Mouse (Mus musculus): ENCODE measurements around the gene Zfp771. TPM values are rescaled to one million over a fixed set of nuclear protein-coding genes. Genes with fewer than 3 reads are reported as not detected.

The Zfp771 gene
- total RNA-seq (2023) = 10 to 100 TPM in 1 of 2 experiments, 1 to 10 TPM in 1; 8.1 to 10.4 TPM

DNA sequence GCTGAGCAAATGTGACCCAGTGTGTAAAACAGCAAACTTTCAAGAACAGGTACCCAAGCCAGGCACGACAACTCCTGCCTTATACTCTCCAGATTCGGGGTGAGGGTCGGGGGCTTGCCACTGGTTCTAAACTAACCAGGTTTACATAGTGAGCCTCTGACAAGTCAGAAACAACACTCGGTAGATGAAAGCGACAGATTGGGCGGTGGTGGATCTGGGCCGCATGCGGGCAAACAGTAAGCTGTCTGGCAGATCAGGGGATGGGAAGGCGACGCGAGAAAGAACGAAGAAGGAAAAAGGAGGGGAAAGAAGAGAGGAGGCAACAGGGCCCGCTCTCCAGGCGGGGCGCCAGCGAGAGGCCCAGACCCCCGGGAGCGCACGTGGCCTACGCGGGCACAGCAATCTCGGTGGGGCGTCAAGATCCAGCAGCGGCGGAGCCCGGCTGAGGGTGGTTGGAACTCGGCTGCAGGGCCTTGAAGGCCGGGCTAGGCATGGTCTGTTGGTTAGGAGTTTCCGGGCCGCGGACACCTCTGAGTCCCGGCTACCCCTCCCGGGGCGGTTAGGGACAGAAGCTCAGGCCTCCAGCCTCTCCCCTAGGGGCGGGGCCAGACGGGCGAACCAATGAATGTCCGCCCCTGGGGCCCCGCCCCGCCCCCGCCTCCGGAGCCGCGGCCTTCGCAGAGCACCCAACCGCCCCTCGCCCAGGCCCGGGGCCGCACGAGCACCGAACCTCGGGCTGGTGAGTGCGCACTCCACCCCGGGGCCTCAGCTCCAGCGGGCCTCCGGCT is at the start of gene Zfp771:
Gene Zfp771, plus strand, starts transcription at position 405 of the 788 bp plus-strand sequence.

DNA sequence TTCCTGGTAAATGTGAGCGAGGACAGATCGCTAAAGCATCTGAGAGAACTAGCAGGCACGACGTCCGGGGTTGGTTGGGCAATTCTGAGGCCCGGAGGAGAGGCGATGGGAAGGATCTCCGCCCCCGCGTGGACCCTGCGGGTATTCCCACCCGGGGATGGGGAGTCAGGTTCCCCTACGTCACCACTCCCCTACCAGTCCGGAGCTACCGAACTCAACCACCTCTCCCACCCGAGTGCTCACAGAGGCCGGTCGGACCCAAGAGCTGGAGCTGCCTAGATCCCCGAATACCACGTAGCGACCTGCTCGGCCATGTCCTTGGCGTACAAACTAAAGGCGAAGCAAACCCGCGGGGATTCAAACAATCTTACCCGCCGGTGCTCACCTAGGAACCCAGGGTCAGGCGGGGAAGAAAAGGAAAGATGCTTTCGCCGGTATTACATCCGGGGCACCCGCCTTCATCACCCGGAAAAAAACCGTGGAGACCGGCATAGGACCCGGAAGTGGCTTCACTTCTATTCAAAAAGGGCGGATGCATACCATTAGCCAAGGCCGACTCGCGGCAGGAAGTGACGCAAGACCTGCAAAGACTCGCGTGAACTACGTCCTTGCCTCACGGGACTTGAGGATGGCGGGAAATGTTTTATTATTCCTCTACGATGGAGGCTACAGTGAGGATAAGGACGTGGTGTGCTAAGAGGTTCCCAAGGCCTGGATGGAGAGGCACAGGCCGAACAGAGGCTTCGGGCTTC is 48.4 kb upstream of the Zfp771 start, which contains the start of gene Cd2bp2:
Gene Cd2bp2, minus strand, starts transcription at position 507 of the 752 bp plus-strand sequence.

DNA sequence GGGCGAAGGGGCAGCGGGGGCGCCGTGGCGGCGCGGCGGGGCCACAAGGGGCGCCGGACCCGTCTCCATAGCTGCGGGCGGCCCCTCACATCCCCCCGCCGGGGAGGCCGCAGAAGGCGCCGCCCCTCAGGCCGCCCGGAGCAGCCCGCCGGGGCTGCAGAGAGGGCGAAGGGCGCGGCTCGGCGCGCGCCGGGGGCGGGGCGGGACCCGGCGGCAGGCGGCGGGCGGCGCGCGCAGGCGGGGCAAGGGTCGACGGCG is 35.9 kb upstream of the Zfp771 start, which contains the start of gene Tbc1d10b:
Gene Tbc1d10b, minus strand, starts transcription at position 174 of the 258 bp plus-strand sequence.

DNA sequence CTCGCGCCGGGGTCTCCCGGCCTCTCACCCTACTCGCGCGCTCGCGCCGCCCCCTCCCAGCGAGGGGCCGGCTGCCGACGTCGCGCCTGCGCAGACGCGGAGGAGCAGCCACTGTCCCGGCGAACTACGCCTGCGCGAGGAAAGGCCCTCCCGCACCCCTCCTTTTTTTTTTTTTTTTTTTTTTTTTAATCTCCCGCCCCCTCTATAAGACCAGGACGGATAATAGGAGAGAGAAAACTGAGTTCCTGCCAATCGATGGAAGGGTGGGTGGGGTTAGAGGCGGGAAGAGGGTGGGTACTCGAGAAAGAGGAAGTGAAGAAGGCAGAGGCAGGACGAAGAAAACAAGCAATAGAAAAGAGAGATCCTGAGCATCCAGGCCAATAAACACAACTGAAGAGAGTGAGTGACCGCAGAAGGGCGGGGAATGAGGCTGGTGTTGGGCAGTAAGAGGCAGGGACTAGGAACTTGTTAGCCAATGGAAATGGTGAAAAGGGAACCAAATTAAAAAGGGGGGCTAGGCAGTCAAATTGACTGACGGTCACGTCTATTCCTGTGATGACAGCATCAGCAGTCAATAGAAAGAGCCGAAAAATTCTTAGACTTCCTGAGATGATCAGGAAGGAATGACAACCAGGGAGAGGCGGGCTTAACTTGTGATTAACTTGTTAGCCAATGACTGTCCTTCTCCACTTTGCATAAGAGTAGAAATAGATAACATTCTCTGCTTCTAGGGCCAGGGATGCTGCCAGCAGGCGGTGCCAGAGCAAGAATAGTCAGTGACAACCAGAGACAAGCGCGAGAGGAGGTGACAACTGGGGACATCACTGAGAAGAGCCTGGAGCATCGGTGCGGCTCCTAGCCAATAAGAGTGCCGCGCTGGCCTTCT is 35.3 kb upstream of the Zfp771 start, which contains the start of gene Mylpf:
Gene Mylpf, plus strand, starts transcription at position 338 of the 886 bp plus-strand sequence.

DNA sequence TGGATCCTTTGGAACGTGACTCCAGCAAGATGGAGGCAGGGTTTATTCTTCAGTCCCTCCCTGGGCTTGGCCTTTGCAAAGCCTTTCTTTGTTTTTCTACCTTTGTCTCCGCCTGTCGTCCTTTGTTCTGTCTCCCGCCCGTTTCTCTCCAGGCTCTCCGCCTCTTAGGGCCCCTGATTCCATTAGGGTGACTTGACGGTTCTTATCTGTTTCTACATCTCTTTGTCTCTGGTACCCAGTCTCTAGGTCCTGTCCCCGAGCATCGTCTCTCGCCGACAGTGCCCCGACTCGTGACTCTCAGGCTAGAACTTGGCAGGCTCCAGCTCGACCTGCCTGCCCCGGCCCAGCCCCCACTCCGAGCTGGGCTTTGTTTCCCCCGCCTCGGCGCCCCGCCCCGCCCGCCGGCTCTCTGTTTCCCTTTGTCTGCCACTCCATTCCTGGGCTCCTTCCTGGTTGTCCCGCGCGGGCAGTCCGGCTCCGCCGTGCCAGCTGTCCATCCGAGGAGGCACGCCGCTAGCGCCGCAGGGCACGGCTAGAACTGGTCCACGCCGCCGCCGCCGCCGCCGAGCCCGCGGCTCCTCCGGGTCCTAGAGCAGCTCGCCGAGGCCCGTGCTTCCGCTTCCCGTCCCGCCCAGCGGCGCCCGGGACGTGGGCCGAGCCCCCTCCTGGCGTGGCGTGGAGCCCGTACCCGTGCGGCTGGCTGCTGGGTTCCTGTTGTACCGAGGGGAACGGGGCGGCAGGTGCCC is 11.3 kb upstream of the Zfp771 start, which contains the start of the genes Zfp553 and Sept1:
Gene Zfp553, plus strand, starts transcription at position 440 of the 746 bp plus-strand sequence.
Gene Sept1, minus strand, starts transcription at position 509 of the 746 bp plus-strand sequence.

DNA sequence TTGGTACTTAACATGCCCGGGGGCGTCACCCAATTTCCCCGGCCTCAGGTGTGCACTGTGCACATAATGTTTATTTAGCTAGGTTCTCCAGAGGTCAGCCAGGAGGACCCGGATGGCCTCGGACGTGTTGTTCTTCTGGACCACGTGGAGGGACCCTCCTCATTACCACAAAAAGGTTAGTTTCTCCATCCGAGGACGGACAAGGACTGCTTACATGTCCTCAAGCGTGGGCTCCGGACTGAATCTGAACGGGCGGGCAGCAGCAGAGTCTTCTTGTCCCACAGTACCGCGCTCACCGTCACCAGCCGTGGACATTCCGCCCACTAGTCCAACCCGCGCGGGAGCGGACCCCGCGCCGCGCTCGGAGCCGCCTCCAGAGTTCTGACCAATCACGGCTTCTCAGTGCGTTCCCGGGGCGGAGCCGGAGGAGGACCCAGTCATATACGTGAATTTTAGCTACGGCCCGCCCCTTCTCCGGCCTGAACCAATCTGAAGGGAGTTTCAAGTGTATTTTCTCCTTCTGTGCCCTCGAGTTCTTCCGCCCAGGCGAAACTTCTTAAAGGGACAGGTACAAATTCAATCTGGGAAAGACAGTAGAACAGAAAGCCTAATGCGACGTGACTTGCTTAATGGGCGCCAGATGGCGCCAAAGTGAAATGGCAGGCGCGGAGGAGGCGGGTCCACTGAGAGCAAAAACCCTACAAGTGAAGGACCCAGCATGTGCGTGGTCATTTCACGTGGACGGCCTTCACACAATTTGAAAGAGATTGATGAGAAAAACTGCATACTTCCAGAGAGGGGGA is 16.4 kb downstream of the Zfp771 start, which contains the start of gene Dctpp1:
Gene Dctpp1, minus strand, starts transcription at position 401 of the 803 bp plus-strand sequence.

DNA sequence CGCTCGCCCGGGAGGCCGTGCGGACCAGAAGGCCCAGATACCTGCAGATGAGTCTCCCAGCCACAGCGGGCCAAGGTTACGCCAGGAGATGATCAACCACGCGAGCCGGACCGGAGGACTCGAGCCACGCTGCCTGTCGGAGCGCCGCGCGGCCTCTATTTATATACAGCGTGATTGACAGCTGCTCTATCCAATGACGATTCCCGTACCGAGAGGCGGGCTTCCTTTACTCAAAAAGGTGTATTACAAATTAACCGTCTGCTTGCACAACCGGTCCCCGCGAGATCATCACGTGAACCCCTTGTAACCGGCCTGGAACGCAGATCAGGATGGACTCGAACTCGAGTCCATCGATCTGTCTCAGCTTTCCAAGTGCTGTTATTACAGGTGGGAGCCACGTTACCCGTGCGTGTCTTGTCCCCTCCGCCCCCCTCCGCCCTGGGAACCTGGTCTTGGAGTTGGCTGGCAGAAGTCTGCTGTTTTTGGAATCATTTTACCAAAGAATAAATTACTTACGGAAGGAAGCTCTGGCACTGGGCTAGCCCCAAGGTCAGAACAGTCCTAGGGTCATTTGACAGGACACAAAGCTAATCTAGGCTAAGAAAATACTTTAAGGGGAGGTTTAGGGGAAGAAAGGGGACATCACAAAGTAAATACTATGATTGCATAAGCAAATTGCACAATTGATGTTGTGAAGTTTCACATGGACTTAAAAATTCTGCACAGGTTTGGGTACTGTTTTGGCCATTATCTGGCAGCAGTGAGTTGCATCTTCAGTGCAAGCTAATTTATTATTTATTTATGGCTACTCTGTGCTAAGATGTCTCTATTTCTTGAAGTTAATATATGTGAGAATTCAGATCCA is 30.1 kb downstream of the Zfp771 start, which contains the start of gene Sephs2:
Gene Sephs2, minus strand, starts transcription at position 131 of the 865 bp plus-strand sequence.

DNA sequence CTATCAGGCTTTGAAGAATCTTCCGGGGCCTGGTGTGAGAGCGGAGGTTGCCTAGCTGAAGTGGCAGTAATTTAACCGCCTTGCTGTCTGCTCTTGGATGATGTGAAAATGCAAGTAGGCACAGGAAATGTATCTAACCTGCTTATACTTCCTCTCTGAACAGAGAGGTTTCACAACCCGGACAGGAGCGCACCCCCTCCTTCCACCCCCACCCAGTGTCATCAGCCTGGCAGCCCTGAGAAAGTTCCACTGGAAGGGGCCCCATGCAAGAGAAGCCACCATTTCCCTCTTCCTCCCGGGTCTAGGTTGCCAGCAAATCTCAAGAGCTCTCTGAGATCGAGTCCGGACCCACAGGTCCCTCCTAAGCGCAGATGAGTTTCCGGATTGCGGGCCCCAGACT is 52.0 kb downstream of the Zfp771 start, which contains the start of gene Itgal:
Gene Itgal, plus strand, starts transcription at position 163 of the 400 bp plus-strand sequence.

Other genes with a start within 250 kb of the Zfp771 start
- gene Mvp, start 229.7 kb upstream of the Zfp771 start, total RNA-seq (2023) = 10 to 100 TPM; 30.2 to 36.9 TPM
- gene Pagr1b, start 227.8 kb upstream of the Zfp771 start, total RNA-seq (2023) = 1 to 10 TPM; 3.6 to 4.6 TPM
- gene Pagr1a, start 226.9 kb upstream of the Zfp771 start, total RNA-seq (2023) = 10 to 100 TPM; 24.7 to 40.0 TPM
- 10 to 100 TPM; 20.9 to 36.5 TPM for gene Gm42742, start 223.2 kb upstream of the Zfp771 start, total RNA-seq (2023)
- gene Prrt2, start 223.1 kb upstream of the Zfp771 start, total RNA-seq (2023) = 1 to 10 TPM; 5.0 to 7.0 TPM
- 100 to 1,000 TPM; 237 to 238 TPM for gene Maz, start 217.2 kb upstream of the Zfp771 start, total RNA-seq (2023)
- 1 to 10 TPM; 3.6 to 4.8 TPM for gene Kif22, start 201.8 kb upstream of the Zfp771 start, total RNA-seq (2023)
- gene Zg16, start 156.9 kb upstream of the Zfp771 start, total RNA-seq (2023) = under 1 TPM in 1 of 2 experiments, not detected in 1; 0.82 TPM
- 10 to 100 TPM; 75.6 to 83.3 TPM for gene AI467606, start 152.9 kb upstream of the Zfp771 start, total RNA-seq (2023)
- gene Qprt, start 122.0 kb upstream of the Zfp771 start, total RNA-seq (2023) = 10 to 100 TPM; 39.1 to 46.5 TPM
- 100 to 1,000 TPM; 266 to 304 TPM for gene Spn, start 106.5 kb upstream of the Zfp771 start, total RNA-seq (2023)
- 10 to 100 TPM; 70.4 to 77.9 TPM for gene Cd2bp2, start 48.2 kb upstream of the Zfp771 start, total RNA-seq (2023)
- gene Tbc1d10b, start 35.8 kb upstream of the Zfp771 start, total RNA-seq (2023) = 10 to 100 TPM; 58.5 to 73.0 TPM
- 10 to 100 TPM; 16.3 to 22.4 TPM for gene Mylpf, start 35.4 kb upstream of the Zfp771 start, total RNA-seq (2023)
- 10 to 100 TPM; 15.5 to 18.3 TPM for gene Zfp553, start 11.2 kb upstream of the Zfp771 start, total RNA-seq (2023)
- 100 to 1,000 TPM; 694 to 706 TPM for gene Sept1, start 11.1 kb upstream of the Zfp771 start, total RNA-seq (2023)
- gene Dctpp1, start 16.4 kb downstream of the Zfp771 start, total RNA-seq (2023) = 10 to 100 TPM; 13.0 to 21.1 TPM
- gene Sephs2, start 29.8 kb downstream of the Zfp771 start, total RNA-seq (2023) = 10 to 100 TPM; 31.2 to 35.2 TPM
- gene Itgal, start 52.0 kb downstream of the Zfp771 start, total RNA-seq (2023) = 100 to 1,000 TPM; 259 to 272 TPM
- gene Zfp768, start 101.3 kb downstream of the Zfp771 start, total RNA-seq (2023) = under 1 TPM; 0.47 to 0.50 TPM
- gene Zfp747, start 131.8 kb downstream of the Zfp771 start, total RNA-seq (2023) = 10 to 100 TPM; 21.0 to 21.1 TPM
- 1 to 10 TPM; 4.8 to 5.4 TPM for gene 9130019O22Rik, start 142.9 kb downstream of the Zfp771 start, total RNA-seq (2023)
- 10 to 100 TPM; 14.2 to 14.7 TPM for gene E430018J23Rik, start 149.4 kb downstream of the Zfp771 start, total RNA-seq (2023)
- gene Zfp764, start 162.5 kb downstream of the Zfp771 start, total RNA-seq (2023) = 10 to 100 TPM; 11.3 to 12.6 TPM
- gene Zfp688, start 177.8 kb downstream of the Zfp771 start, total RNA-seq (2023) = 10 to 100 TPM; 14.8 to 15.7 TPM
- 1 to 10 TPM; 7.9 to 8.9 TPM for gene Zfp689, start 204.9 kb downstream of the Zfp771 start, total RNA-seq (2023)
- 100 to 1,000 TPM; 132 to 142 TPM for gene Prr14, start 215.3 kb downstream of the Zfp771 start, total RNA-seq (2023)
- 100 to 1,000 TPM; 186 to 198 TPM for gene Fbrs, start 234.9 kb downstream of the Zfp771 start, total RNA-seq (2023)